Mouse (Mus musculus) thymus, adult 18-20 months (tissue): ENCODE data around the gene Tmcc1.
"Not testable (repeated sequence)": the region's sequence is repeated elsewhere in the genome, so short reads cannot be mapped to it uniquely, and the experiment has no call there.

Source experiments
- DNase-seq, 2 experiments: peaks; one replicate each; pipeline ENCODE4 v3.0.0; 2022; ENCODE audit warnings: mixed read lengths in 2 of 2

Tmcc1 gene

GRCm38 (mm10) chr6:116141696-116142095 is 51.6 kb downstream of the Tmcc1 start:
- DNase-seq, result no peak

GRCm38 (mm10) chr6:116140782-116141181 is 52.5 kb downstream of the Tmcc1 start:
- DNase-seq, result no peak

GRCm38 (mm10) chr6:116139143-116139856 is 54.0 kb downstream of the Tmcc1 start:
- no peak for DNase-seq

- DNase-seq, result peak in 1 of 2 experiments; percentile 31
These were observed 57.2 kb downstream of the Tmcc1 start for GRCm38 (mm10) chr6:116135971-116136632.

GRCm38 (mm10) chr6:116133756-116134155 is 59.5 kb downstream of the Tmcc1 start:
- DNase-seq, result no peak

- DNase-seq, result no peak
These were observed 61.5 kb downstream of the Tmcc1 start for GRCm38 (mm10) chr6:116131771-116132170.

- no peak for DNase-seq
These were observed 64.6 kb downstream of the Tmcc1 start for GRCm38 (mm10) chr6:116128710-116129109.

- DNase-seq, result no peak
These were observed 65.3 kb downstream of the Tmcc1 start for GRCm38 (mm10) chr6:116127918-116128443.

GRCm38 (mm10) chr6:116126577-116126976 is 66.7 kb downstream of the Tmcc1 start:
- no peak for DNase-seq

GRCm38 (mm10) chr6:116122881-116123280 is 70.4 kb downstream of the Tmcc1 start:
- no peak for DNase-seq

- DNase-seq, result no peak
These were observed 73.6 kb downstream of the Tmcc1 start for GRCm38 (mm10) chr6:116119669-116120068.

- DNase-seq, result not testable (repeated sequence)
These were observed 76.7 kb downstream of the Tmcc1 start for GRCm38 (mm10) chr6:116116634-116117033.

- DNase-seq, result no peak
These were observed 82.7 kb downstream of the Tmcc1 start for GRCm38 (mm10) chr6:116110588-116110987.

GRCm38 (mm10) chr6:116107471-116108358 is 85.6 kb downstream of the Tmcc1 start:
- peak; percentile 39 to 42 for DNase-seq

GRCm38 (mm10) chr6:116106967-116107470 is 86.3 kb downstream of the Tmcc1 start:
- DNase-seq, result no peak

- no peak for DNase-seq
These were observed 95.7 kb downstream of the Tmcc1 start for GRCm38 (mm10) chr6:116097579-116097978.

GRCm38 (mm10) chr6:116089402-116089801 is 103.9 kb downstream of the Tmcc1 start:
- DNase-seq, result no peak

- no peak for DNase-seq
These were observed 107.2 kb downstream of the Tmcc1 start for GRCm38 (mm10) chr6:116086036-116086435.

- no peak for DNase-seq
These were observed 111.0 kb downstream of the Tmcc1 start for GRCm38 (mm10) chr6:116082239-116082638.

GRCm38 (mm10) chr6:116081375-116081774 is 111.9 kb downstream of the Tmcc1 start:
- no peak for DNase-seq

- DNase-seq, result no peak
These were observed 112.5 kb downstream of the Tmcc1 start for GRCm38 (mm10) chr6:116080756-116081155.

- DNase-seq, result no peak
These were observed 115.7 kb downstream of the Tmcc1 start for GRCm38 (mm10) chr6:116077608-116078007.

GRCm38 (mm10) chr6:116074892-116075291 is 118.4 kb downstream of the Tmcc1 start:
- DNase-seq, result no peak
